Mouse (Mus musculus) inflammation-experienced regulatory T-cells, adult 6 months (primary cell): ENCODE data around the gene Cntnap5c. TPM values are rescaled to one million over a fixed set of nuclear protein-coding genes. Genes with fewer than 3 reads are reported as not detected.

Experiments used
- ATAC-seq: one replicate; pipeline ENCODE4 v1.8.0; 2017
- polyA plus RNA-seq, 3 experiments: library from polyadenylated mRNA; unstranded; fragments of 100-300 nt; shearing (Covaris generic); gene quantifications; one replicate each; pipeline ENCODE4 v1.2.1; 2017

Cntnap5c gene
- polyA plus RNA-seq, 3 experiments from 2014 or later = not detected

GRCm38 (mm10) chr17:58004491-58004890 lies 235.1 kb downstream of the Cntnap5c start:
- ATAC-seq = no peak

DNA sequence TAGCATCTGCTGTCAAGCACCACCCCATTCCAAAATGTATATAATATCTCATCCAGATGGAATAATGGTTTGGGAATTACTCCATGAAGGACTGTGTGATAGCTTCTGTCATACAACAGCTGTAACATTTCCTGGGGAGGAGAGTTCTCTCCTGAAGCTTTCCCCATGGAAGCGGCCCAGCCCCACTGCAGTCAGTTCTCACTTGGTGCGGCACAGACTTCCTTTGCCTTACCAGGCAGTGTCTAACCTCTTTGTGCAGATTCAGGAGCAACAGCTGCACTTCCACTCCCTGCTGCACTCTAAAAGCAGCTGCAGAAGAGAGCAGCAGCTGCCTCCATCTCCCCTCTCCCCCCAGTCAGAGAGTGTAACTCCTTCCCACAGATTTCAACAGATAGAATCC lies 271.8 kb downstream of the Cntnap5c start:
- no peak for ATAC-seq

DNA sequence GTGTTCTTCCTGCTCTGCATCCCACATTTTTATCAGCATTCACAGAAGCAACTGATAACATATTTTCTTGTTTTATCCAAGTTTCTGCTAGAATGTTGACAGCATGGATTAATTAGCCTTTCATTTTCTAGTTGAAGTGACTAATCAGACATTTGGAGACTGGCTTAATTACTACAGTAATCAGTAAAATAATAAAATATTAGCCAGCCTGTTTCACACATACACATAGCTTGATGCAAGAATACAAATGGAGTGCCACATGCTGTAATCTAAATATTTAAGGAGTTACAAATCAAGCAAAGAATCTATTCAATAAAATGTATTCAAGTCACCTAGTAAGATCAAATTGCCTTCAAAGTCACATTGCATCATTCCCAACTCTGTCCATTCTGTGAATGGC lies 275.8 kb downstream of the Cntnap5c start:
- ATAC-seq = no peak

- no peak for ATAC-seq
Measured at GRCm38 (mm10) chr17:58069912-58070311, 300.5 kb downstream of the Cntnap5c start.

DNA sequence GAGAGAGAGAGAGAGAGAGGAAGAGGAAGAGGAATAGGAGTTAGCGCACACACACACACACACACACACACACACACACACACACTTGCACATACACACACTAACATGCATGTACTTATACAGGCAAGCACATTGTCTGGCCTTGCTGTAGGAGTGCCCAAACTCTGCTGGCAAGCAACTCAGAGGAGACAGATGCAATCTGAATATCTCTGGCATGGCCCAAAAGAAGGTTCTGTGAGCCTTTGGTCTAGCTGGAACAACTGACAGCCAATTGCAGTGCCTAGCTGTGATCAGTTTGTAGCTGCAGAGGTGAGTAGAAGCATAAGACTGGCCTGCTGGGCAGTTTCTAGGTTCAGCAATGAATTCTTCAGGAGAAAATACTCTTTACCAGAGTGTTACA lies 313.3 kb downstream of the Cntnap5c start:
- no peak for ATAC-seq

DNA sequence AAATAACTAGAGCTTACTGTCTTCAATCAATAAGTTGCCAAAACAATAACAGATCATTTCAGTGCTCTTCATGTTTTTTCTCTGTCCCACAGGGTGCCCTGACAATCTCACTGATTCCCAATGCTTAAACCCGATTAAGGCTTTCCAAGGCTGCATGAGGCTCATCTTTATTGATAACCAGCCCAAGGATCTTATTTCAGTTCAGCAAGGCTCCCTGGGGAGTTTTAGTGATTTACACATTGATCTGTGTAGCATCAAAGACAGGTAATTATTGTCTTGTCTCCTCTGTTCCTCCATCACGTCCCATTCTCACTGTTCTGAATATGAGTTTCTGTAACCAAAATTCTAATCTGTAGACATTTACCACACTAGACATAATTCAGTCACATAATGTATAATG lies 335.1 kb downstream of the Cntnap5c start:
- ATAC-seq = no peak

DNA sequence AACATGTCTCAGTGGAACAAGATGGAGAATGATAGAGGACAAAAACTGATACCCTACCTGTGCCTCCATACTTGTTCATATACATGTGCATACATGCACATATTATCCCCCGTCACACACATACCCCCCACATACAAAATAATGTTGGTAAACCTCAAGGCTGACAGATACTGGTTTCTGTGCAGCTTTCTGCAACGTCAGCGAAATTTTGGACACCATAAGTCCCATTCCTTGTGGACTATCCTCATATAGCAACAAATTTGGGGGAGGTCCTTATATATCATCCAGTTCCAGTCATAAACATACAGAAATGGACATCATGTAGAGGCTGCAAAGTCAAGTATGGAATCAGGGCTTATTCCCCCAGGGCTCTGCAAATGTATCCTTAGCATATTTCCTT lies 338.5 kb downstream of the Cntnap5c start:
- ATAC-seq = no peak

GRCm38 (mm10) chr17:58108335-58108734 lies 339.0 kb downstream of the Cntnap5c start:
- no peak for ATAC-seq

DNA sequence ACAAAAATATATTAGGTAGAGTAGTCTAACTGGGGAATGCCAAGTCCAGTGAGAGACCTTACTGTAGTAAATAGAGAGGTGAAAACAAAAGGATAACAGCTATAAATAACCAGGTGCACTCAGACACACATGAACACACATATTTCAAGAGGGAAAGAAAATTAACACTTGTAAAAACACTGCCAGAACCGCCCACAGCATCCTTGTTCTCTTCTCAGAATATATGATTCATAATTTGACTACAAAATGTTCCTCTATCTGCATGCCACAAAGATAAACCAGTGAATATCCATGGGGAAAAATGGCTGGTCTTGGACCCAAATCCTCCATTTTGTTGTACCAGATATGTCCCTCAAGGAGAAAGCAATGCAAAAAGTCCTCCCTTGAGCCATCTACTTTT lies 417.8 kb downstream of the Cntnap5c start:
- ATAC-seq = no peak

DNA sequence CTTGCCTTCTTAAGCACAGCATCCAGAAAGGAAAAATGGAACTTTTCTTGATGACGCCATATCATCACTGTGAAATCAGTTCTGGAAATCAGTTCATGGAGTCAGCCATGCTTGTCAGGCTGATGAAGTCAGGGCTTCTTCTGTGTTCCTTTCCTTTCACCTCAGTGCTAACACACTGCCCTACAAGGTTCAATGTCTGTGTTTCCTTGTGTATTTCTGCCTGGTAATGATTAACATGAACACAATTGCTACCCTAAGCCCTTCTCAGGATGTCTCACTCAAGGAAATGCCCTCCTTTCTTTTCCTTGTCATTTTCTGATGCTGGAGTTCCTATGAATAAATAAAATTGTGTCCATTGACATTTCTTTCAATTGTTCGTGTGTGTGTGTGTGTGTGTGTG lies 431.8 kb downstream of the Cntnap5c start:
- ATAC-seq = no peak

- ATAC-seq = no peak
Measured at GRCm38 (mm10) chr17:58268058-58268457, 498.7 kb downstream of the Cntnap5c start.

DNA sequence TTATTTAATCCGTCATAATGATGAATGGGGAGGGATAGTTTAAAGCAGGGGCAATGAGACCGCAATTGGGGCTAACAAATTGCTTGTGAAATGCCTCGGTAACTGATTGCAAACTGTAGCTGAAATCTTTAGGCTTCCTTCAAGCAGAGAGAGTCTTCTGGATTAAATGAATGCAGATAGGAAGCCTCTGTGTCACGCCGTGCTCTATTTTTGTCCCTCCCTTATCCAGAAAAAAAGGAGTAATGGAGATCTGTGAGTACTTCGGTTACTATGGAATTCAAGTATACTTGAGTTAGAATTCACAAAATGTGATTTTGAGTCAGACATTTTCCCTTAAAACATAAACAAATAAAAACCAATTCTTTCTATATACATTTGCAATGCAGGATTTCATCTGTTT lies 581.9 kb downstream of the Cntnap5c start:
- ATAC-seq = no peak

GRCm38 (mm10) chr17:58356224-58356623 lies 586.9 kb downstream of the Cntnap5c start:
- ATAC-seq = no peak

DNA sequence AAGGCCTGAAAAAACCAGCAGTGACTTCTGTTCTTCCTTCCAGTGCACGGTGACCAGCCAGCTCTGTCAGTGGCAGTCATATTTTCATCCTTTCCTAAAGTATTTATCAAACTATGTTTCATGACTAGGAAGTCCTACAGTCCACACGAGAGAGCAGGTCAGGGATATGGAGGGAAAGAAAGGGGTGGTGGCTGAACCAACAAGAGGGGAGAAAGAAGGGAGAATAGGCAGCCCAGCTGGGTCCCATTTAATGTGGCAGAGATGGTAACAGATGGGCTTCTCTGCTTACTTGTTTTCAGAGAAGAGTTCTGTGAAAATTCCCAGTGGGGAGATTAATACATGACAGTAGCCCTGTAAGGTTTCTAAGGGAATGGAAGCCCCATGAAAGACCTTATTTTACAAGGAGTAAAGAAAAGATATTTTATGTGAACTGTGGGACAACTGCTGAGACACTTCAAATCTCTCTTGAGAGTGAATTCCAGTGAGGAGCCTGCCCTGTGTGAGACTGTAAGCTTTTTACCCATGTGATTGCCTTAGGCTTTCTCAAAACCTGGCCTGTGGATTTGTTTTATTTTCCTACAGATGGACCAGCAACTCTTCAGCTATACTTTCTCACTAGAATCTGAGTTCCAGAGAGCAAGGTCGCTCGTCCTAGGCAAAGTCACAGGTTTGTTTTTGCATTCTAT lies 594.4 kb downstream of the Cntnap5c start:
- no peak for ATAC-seq

DNA sequence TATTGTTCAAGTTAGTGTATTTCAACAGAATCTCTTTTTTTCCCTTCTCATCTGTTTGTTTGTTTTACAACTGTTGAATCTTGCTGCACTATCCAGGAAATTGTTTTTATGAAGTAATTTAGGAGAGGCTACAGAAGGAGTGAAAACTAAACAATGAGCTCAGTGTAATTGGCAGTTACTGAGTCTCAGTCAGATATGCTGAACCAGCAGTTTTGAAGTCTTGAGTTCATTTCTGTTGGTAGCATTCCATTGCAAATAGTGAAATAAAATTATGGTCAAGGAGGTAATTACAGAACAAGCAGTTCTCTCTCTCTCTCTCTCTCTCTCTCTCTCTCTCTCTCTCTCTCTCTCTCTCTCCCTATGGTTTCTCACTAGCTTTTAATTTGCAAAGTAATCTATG lies 600.7 kb downstream of the Cntnap5c start:
- ATAC-seq = no peak

- ATAC-seq = no peak
Measured at GRCm38 (mm10) chr17:58407769-58408168, 638.4 kb downstream of the Cntnap5c start.

DNA sequence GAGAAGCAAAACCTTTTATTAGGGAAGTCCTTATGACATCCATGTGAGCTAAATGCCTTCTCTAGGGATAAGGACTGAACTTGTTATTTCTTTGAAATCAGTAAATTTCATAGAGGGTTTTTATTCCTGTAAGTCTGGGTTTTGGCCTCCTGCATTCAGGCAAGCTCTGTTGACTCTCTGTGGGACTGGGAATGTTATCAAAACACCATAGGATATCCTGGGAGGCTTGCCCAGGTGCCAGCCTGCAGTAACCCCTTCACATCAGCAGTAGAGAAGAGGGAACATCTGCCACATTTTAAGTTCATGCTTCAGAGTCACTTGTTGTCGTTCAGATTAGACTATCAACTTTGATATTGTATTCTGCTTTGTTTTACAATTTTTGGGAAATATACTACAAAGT lies 639.4 kb downstream of the Cntnap5c start:
- no peak for ATAC-seq

DNA sequence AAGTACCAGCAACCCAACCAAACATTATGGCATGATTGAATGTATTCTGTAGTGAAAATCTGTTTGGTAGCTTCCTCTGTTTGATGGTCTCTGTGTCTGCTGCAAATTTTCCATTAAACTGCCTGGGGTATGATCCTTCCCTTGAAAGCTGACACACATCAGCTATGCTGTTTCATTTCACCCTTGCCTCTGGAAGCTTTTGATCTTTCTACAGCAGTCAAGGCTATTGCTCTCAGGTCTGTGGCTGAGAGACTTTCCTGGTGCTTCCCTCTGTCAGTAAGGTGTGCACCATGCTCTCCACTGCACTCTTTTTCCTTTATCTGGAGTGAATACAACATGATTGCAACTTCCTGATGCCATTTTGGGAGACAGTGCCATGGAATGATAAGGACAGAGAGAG lies 668.1 kb downstream of the Cntnap5c start:
- no peak for ATAC-seq

Other genes starting within 250 kb of the Cntnap5c start
- under 1 TPM in 1 of 3 experiments, not detected in 2; 0.05 TPM for gene Vmn2r120, start 224.1 kb upstream of the Cntnap5c start, polyA plus RNA-seq
- gene Gm21834, start 27.4 kb upstream of the Cntnap5c start, polyA plus RNA-seq = not detected